Mouse (Mus musculus) hindbrain, embryonic 11.5 days (tissue): ENCODE data around the gene Serp2. TPM values are rescaled to one million over a fixed set of nuclear protein-coding genes. Genes with fewer than 3 reads are reported as not detected.

Experiments used
- ATAC-seq: fragments of 200-750 bp; cut with Nextera tagmentation; 2 replicates; pipeline ENCODE4 v1.8.0; 2017; ENCODE audit warnings: mild to moderate bottlenecking, moderate TSS enrichment, moderate library complexity; ENCODE audit not compliant: low FRiP score
- DNase-seq: peaks from one replicate; pipeline ENCODE4 v3.0.0-alpha.2; 2015; ENCODE audit warnings: low spot score
- H3K27ac ChIP-seq: fragments of 300-500 bp; sonication (generic); 2 replicates; pipeline ENCODE4 v1.5.1; 2014; ENCODE audit warnings: mild to moderate bottlenecking, low read depth, low read length
- H3K27me3 ChIP-seq: fragments of 300-500 bp; sonication (generic); 2 replicates; pipeline ENCODE4 v1.6.1; 2014; ENCODE audit warnings: mild to moderate bottlenecking, low read length, moderate library complexity, mixed read lengths; ENCODE audit not compliant: control insufficient read depth, insufficient read depth
- H3K36me3 ChIP-seq: fragments of 300-500 bp; sonication (generic); 2 replicates; pipeline ENCODE4 v1.6.1; 2014; ENCODE audit warnings: mild to moderate bottlenecking, low read length, moderate library complexity, mixed read lengths; ENCODE audit not compliant: control insufficient read depth, insufficient read depth
- H3K4me1 ChIP-seq: fragments of 300-500 bp; sonication (generic); replicated peaks from 2 replicates; pipeline ENCODE4 v1.6.1; 2014; ENCODE audit warnings: low read length, mixed read lengths; ENCODE audit not compliant: control insufficient read depth, insufficient read depth
- H3K4me2 ChIP-seq: fragments of 300-500 bp; sonication (generic); replicated peaks from 2 replicates; pipeline ENCODE4 v1.6.1; 2014; ENCODE audit warnings: mild to moderate bottlenecking, low read depth, low read length
- H3K4me3 ChIP-seq: fragments of 300-500 bp; sonication (generic); 2 replicates; pipeline ENCODE4 v1.5.1; 2014; ENCODE audit warnings: low read depth, low read length
- H3K9ac ChIP-seq: fragments of 300-500 bp; sonication (generic); 2 replicates; pipeline ENCODE4 v1.6.1; 2014; ENCODE audit warnings: low read depth, low read length
- H3K9me3 ChIP-seq: fragments of 300-500 bp; sonication (generic); 2 replicates; pipeline ENCODE4 v1.6.1; 2016; ENCODE audit warnings: low read length; ENCODE audit not compliant: control insufficient read depth
- WGBS: fragments of 180-500 bp; shearing (Covaris S2); extraction: QIAGEN DNeasy Blood & Tissue Kit; methylation state at CpG from one replicate; pipeline ENCODE4 v1.1.7; 2014; 5-methylcytosine and 5-hydroxymethylcytosine counted together
- polyA plus RNA-seq: library from polyadenylated mRNA; unstranded; fragments of >200 nt; fragmentation: Nextera tagmentation; extraction: Ambion mirVana; gene quantifications from 2 replicates; pipeline ENCODE4 v1.2.1, GENCODE M21; 2014

The Serp2 gene
- polyA plus RNA-seq, 1 experiment from 2014 or later, result 46.1 TPM

GRCm38 (mm10) chr14:76508701-76509100 lies 48.0 kb downstream of the Serp2 start:
- no peak for ATAC-seq

GRCm38 (mm10) chr14:76507804-76508500 lies 48.7 kb downstream of the Serp2 start:
- 86% methylated on average over 9 of the region's 9 CpGs for WGBS
- no peak for ATAC-seq
- DNase-seq, result no peak
- H3K9ac ChIP-seq, result no peak overlapping the region
- H3K4me1 ChIP-seq, result no peaks in the 10 kb centered on the region
- H3K27me3 ChIP-seq, result no peaks in the 10 kb centered on the region
- no peak overlapping the region for H3K4me2 ChIP-seq
- 0 out of 2 replicates have a peak, but pooled peaks cover 5% of the 10 kb centered on the region for H3K36me3 ChIP-seq
- no peak overlapping the region for H3K4me3 ChIP-seq
- H3K27ac ChIP-seq, result no peak overlapping the region
- no peaks in the 10 kb centered on the region for H3K9me3 ChIP-seq

More at GRCm38 (mm10) chr14:76508701-76509100, 48.0 kb downstream of the Serp2 start:
- no peaks in the 10 kb centered on the region for H3K27me3 ChIP-seq
- DNase-seq, result no peak
- 76% methylated on average over 10 of the region's 10 CpGs for WGBS
- no peaks in the 10 kb centered on the region for H3K9me3 ChIP-seq
- H3K4me2 ChIP-seq, result no peak overlapping the region
- H3K36me3 ChIP-seq, result 0 out of 2 replicates have a peak, but pooled peaks cover 5% of the 10 kb centered on the region
- H3K9ac ChIP-seq, result no peak overlapping the region
- no peak overlapping the region for H3K4me3 ChIP-seq
- no peak overlapping the region for H3K27ac ChIP-seq
- H3K4me1 ChIP-seq, result 0 out of 2 replicates have a peak, but pooled peaks cover 3% of the 10 kb centered on the region

GRCm38 (mm10) chr14:76507357-76507756 lies 49.3 kb downstream of the Serp2 start:
- Histone ChIP-seq H3K36me3 (0 out of 2 replicates have a peak, but pooled peaks cover 5% of the 10 kb centered on the region), H3K4me2 (peak overlapping the region; percentile 66; the same call in 1 of the 2 replicates), H3K4me3 (peak overlapping the region; percentile 75; the same call in 1 of the 2 replicates), H3K9ac (no peak overlapping the region), H3K27ac (no peak overlapping the region), H3K4me1 (no peaks in the 10 kb centered on the region), H3K27me3 (no peaks in the 10 kb centered on the region), H3K9me3 (no peaks in the 10 kb centered on the region)
- ATAC-seq (no peak), DNase-seq (no peak)
- WGBS, result 93% methylated on average over 7 of the region's 7 CpGs

- Histone ChIP-seq H3K27me3 (no peaks in the 10 kb centered on the region), H3K9me3 (no peaks in the 10 kb centered on the region), H3K9ac (peak overlapping the region; percentile 74), H3K4me1 (no peaks in the 10 kb centered on the region), H3K36me3 (0 out of 2 replicates have a peak, but pooled peaks cover 5% of the 10 kb centered on the region), H3K4me2 (peak overlapping the region; percentile 66), H3K27ac (peak overlapping the region; percentile 99), H3K4me3 (peak overlapping the region; percentile 75)
- WGBS, result 49% methylated on average over 26 of the region's 27 CpGs
- DNase-seq (peak; percentile 41), ATAC-seq (no peak)
Observed at GRCm38 (mm10) chr14:76506425-76507205, 50.1 kb downstream of the Serp2 start.

GRCm38 (mm10) chr14:76505439-76506220 lies 51.1 kb downstream of the Serp2 start:
- peak overlapping the region; percentile 75 for H3K4me3 ChIP-seq
- DNase-seq (peak; percentile 92), ATAC-seq (peak; percentile 89)
- no peaks in the 10 kb centered on the region for H3K4me1 ChIP-seq
- no peaks in the 10 kb centered on the region for H3K27me3 ChIP-seq
- no peaks in the 10 kb centered on the region for H3K9me3 ChIP-seq
- WGBS, result under 1% methylated on average over 31 of the region's 31 CpGs
- peak overlapping the region; percentile 99 for H3K27ac ChIP-seq
- 0 out of 2 replicates have a peak, but pooled peaks cover 5% of the 10 kb centered on the region for H3K36me3 ChIP-seq
- peak overlapping the region; percentile 97 for H3K9ac ChIP-seq
- peak overlapping the region; percentile 66 for H3K4me2 ChIP-seq

GRCm38 (mm10) chr14:76505101-76505438 lies 51.6 kb downstream of the Serp2 start:
- H3K27me3 ChIP-seq, result no peaks in the 10 kb centered on the region
- peak overlapping the region; percentile 63 for H3K4me2 ChIP-seq
- DNase-seq (no peak), ATAC-seq (no peak)
- peak overlapping the region; percentile 97 for H3K9ac ChIP-seq
- H3K36me3 ChIP-seq, result 0 out of 2 replicates have a peak, but pooled peaks cover 5% of the 10 kb centered on the region
- H3K27ac ChIP-seq, result peak overlapping the region; percentile 99
- H3K4me3 ChIP-seq, result peak overlapping the region; percentile 75
- H3K4me1 ChIP-seq, result no peaks in the 10 kb centered on the region
- H3K9me3 ChIP-seq, result no peaks in the 10 kb centered on the region
- WGBS, result under 1% methylated on average over 10 of the region's 10 CpGs

- peak overlapping the region; percentile 75 for H3K4me3 ChIP-seq
- peak overlapping the region; percentile 97 for H3K9ac ChIP-seq
- under 1% methylated on average over 49 of the region's 52 CpGs for WGBS
- peak overlapping the region; percentile 63 for H3K4me2 ChIP-seq
- H3K36me3 ChIP-seq, result 0 out of 2 replicates have a peak, but pooled peaks cover 5% of the 10 kb centered on the region
- peak; percentile 97 for DNase-seq
- H3K27ac ChIP-seq, result peak overlapping the region; percentile 99
- peak; percentile 93 for ATAC-seq
- H3K4me1 ChIP-seq, result no peaks in the 10 kb centered on the region
- no peaks in the 10 kb centered on the region for H3K9me3 ChIP-seq
- no peaks in the 10 kb centered on the region for H3K27me3 ChIP-seq
Observed at GRCm38 (mm10) chr14:76504121-76504737, 52.5 kb downstream of the Serp2 start.
